Mouse (Mus musculus): ENCODE data around the gene Dgkd.

Dgkd gene

GRCm38 (mm10) chr1:87890960-87891359 is 37.9 kb downstream of the Dgkd start:
- DNase-seq, result no peak

DNA sequence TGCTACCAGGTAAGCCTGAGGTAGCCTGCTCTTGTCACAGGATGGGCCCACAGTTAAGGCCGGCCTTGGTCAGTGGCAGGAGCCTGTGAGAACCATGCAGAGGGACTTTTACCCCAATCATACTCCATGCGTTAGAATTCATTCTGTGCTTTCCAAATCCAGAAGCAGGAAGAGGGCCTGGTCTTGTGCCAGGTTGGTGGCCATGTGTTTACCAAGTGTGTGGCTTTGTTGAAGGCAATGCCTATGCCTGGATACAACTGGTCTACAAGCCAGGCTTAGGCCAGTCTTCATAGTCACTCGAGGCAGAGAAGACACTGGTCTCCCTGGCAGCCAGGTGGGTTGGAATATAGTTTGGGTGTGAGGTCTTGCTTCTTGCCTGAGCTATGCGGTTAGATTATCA is 38.5 kb downstream of the Dgkd start:
- peak; percentile 57 to 63 for DNase-seq

DNA sequence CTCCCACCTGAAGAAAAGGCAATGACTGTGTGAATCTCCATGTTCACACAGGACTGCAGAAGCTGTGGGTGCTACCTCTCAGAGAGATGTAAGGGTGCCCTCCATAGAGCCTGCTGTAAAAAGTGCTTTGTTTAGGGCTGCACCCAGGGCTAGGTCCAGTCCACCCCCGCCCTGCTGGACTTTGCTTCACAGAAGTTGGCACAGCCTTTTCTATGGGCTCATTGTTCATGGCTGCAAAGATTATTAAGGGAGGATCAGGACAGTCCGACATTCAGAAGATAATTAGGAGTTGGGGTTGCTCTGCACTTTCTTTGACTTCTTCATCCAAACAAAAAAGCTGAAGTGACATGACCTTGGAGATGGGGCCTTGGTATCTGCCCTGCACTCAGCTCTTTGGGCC is 39.4 kb downstream of the Dgkd start:
- DNase-seq, result no peak

- DNase-seq, result no peak
Measured at GRCm38 (mm10) chr1:87893414-87893813, 40.3 kb downstream of the Dgkd start.

DNA sequence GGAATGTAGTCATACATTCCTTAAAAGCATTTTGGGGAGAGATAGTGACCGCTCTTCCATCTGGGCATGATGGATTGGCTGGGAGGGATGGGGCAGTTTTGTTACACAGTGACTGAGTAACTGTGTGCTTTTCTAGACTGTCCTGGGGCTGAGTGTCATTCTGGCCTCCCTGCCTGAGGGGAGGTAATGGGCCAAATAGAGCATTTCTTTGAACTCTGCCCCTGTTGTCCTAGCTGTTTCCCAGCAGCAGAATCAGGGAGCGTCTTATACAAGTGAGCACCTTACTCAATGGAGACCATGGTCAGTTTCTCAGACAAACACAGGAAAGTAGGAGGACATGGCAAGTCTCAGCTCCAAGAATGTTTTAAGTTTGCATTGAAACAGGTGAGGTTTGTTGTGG is 43.8 kb downstream of the Dgkd start:
- no peak for DNase-seq

GRCm38 (mm10) chr1:87899701-87900100 is 46.6 kb downstream of the Dgkd start:
- no peak for DNase-seq

- peak; percentile 55 to 68 for DNase-seq
Measured at GRCm38 (mm10) chr1:87900979-87901378, 47.9 kb downstream of the Dgkd start.

- no peak for DNase-seq
Measured at GRCm38 (mm10) chr1:87902186-87902585, 49.1 kb downstream of the Dgkd start.

GRCm38 (mm10) chr1:87906361-87906956 is 53.4 kb downstream of the Dgkd start:
- DNase-seq, result no peak

- no peak for DNase-seq
Measured at GRCm38 (mm10) chr1:87908006-87908405, 54.9 kb downstream of the Dgkd start.

DNA sequence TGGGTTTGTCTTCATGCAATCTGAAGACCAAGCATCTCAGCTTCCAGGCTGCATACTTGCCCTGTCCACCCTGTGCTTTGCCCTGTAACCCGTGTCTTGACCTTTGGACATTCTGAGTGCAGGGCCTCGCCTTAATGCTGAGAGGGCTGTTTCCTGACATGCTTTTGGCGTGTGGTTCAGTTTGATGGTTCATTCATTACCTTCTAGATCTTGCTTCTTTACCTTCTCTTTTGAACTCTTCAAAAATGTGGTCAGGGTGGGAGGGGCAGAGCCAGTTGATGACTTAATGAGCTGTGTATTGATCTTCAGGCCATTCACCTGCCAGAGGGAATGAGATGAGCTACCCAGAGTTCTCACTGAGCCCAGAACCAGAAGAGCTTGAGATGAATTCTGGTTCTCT is 55.6 kb downstream of the Dgkd start:
- no peak for DNase-seq

GRCm38 (mm10) chr1:87909565-87909964 is 56.5 kb downstream of the Dgkd start:
- no peak for DNase-seq

DNA sequence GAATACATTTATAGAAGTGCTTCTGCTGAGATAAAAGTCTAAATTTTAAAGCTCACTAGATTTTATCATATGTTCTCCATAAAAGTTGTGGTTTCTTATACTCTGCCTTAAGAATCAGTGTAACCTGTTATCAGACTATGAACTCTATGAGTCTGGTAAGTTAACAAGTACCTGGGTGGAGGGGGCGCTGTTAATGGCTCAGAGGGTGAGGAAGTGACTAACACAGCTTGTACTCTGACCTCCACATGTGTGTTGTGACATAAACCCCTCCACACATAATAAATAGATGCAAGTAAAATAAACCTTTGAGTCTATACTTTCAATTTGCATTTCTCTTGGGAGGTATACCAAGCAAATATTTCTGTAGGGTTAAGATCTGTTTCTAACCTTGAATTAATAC is 57.3 kb downstream of the Dgkd start:
- no peak for DNase-seq

DNA sequence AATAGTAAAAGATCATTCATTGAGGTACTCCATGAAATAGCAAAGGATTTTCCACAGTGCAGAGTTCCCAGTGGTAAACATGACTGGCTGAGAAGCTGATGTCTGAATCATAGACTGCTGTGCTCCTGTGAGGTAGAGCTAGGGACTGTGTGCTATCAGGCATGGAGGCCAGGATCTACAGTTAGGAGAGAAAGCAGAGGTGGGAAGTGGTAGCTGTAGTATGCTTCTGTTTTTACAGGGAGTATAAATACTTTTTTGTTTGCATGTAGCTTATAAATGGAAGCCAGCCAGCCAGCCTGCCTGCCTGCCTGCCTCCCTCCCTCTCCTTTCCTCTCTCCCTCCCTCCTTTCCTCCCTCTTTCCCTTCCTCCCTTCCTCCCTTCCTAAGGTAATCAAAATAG is 60.3 kb downstream of the Dgkd start:
- no peak for DNase-seq

DNA sequence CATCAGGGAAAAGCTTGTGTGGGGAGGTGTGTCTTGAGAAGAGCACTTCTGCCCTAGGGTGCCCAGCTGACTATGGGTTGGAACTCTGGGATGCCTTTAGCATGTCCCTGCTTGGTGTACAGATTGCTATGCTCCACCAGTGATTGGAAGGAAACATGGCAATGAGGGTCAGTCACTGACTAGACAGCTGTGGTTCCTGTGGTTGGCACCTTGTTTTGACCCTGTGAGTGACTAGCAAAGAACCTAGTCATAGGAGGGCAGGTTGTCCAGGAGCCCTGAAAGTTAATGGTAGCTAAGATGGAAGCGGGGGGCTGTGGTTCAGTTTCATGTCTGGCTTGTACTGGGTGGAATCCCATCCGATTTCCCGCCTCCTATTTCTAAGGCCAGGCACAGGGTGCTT is 64.3 kb downstream of the Dgkd start:
- no peak for DNase-seq

GRCm38 (mm10) chr1:87918061-87918460 is 65.0 kb downstream of the Dgkd start:
- DNase-seq, result no peak

- DNase-seq, result no peak
Measured at GRCm38 (mm10) chr1:87920056-87920614, 67.0 kb downstream of the Dgkd start.

GRCm38 (mm10) chr1:87922666-87923065 is 69.6 kb downstream of the Dgkd start:
- peak in 1 of 2 experiments; percentile 71 for DNase-seq

GRCm38 (mm10) chr1:87924888-87925287 is 71.8 kb downstream of the Dgkd start:
- DNase-seq, result no peak

GRCm38 (mm10) chr1:87929730-87930129 is 76.6 kb downstream of the Dgkd start:
- no peak for DNase-seq

- DNase-seq, result peak in 1 of 2 experiments; percentile 37
Measured at GRCm38 (mm10) chr1:87933051-87933450, 80.0 kb downstream of the Dgkd start.

DNA sequence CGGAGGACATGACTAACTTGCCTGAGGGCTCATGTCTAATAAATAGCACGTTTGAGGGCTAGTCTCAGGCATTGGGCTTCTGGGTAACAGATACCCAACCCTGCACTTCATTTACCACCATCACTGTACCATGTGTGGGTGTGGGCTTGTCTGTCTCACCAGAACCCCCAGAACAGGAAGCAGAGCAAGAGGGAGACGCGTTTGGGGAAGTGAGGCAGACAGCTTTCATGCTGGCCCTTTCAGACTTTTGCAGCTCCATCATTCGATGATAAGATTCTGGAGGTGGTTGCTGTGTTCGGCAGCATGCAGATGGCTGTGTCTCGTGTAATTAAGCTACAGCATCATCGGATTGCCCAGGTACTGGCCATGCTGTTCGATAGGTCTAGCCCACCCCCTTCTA is 82.0 kb downstream of the Dgkd start:
- no peak for DNase-seq

- no peak for DNase-seq
Measured at GRCm38 (mm10) chr1:87935546-87935945, 82.5 kb downstream of the Dgkd start.

- no peak for DNase-seq
Measured at GRCm38 (mm10) chr1:87936075-87936474, 83.0 kb downstream of the Dgkd start.

GRCm38 (mm10) chr1:87936516-87936915 is 83.4 kb downstream of the Dgkd start:
- no peak for DNase-seq

Data from lung, postnatal 4 days (tissue).